Mouse (Mus musculus): ENCODE data around the gene Slc44a2.

- TF ChIP-seq CTCF (IDR thresholded peaks at IDR 0.05; ENCODE audit: control insufficient read depth, insufficient read depth, insufficient replicate concordance, low read depth, low read length) (no peak), POLR2A (IDR thresholded peaks at IDR 0.05; ENCODE audit: control insufficient read depth, low read depth, low read length) (no peak)
These were observed 76.7 kb downstream of the Slc44a2 start for GRCm38 (mm10) chr9:21397170-21397569.

Data from testis, adult 2 months (tissue).